Mouse (Mus musculus) lung, postnatal 14 days (tissue): ENCODE results near the gene Rap1b.
A peak's percentile ranks its signal among the peaks of the same experiment; 100 is the strongest.

Source experiments
- DNase-seq: peaks from one replicate; pipeline ENCODE4 v3.0.0; 2021

Rap1b gene

GRCm38 (mm10) chr10:117812501-117812900, 33.3 kb downstream of the Rap1b start:
- no peak for DNase-seq

DNA sequence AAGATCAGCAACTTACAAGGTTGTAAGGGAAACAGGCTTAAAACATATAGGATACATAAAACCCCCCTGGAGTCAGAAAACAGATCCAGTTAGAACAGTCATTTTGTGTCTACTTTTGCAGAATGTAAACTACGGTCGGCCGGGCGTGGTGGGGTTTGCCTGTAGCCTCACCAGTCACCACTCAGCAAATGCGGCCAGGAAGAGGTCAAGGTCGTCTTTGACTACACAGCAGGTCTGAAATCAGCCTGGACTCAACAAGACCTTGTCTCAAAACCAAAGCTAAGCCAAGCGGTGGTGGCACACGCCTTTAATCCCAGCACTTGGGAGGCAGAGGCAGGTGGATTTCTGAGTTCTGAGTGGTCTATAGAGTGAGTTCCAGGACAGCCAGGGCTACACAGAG, 34.3 kb downstream of the Rap1b start:
- DNase-seq = no peak

DNA sequence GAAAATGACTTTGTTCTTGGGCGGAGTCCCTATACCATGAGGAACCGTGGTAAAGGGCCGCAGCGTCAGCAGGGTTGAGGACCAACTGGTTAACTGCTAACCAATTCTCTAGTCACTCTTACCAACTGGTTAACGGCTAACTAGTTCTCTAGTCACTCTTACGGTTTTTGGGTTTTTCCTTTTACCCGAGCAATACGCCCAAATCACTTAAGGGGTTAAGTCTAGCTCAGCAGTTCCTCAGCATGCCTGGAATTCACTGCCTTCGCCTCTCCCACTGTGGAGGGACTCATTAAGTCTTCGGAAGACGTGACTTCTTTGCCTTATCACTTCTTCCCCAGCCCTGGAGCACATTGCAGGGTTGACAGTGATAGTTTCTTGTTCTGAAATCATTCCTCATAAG, 35.3 kb downstream of the Rap1b start:
- DNase-seq = no peak

DNA sequence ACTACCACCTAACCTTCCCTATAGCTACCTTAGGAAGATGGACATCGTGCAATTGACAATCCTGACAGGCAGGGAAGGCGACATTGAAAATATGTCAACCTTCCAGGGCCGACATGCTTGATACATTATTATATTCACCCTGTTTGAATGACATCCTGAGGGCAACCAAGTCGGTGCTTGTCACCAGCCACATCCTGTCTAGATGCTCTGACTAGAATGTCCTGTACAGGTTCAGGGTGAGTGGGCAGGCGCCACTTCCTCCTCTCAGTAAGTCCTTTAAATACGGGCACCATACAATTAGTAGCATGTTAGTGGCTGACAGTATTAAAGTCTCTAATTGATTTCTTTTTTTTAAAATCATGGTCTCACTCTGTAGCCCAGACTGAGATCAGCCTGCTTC, 37.8 kb downstream of the Rap1b start:
- no peak for DNase-seq

DNA sequence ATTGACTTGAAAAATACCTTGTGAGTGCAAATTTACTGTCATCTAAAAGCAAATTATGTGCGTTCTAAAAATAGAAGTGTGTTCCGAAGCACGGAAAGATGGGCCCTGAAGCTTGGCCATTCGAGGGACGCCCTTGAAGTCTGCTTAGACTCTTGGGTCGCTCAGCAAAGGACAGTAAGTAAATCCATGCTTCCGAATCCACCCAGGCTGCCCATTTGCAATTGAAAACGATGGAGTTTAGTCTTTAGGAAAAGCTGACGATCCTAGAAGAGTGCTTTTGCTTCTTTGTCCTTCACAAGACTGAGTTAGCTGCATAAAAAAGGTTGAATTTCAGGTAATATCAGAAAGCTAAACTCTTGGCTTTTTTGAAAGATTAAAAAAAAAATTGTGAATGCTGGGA, 39.9 kb downstream of the Rap1b start:
- DNase-seq = no peak

DNA sequence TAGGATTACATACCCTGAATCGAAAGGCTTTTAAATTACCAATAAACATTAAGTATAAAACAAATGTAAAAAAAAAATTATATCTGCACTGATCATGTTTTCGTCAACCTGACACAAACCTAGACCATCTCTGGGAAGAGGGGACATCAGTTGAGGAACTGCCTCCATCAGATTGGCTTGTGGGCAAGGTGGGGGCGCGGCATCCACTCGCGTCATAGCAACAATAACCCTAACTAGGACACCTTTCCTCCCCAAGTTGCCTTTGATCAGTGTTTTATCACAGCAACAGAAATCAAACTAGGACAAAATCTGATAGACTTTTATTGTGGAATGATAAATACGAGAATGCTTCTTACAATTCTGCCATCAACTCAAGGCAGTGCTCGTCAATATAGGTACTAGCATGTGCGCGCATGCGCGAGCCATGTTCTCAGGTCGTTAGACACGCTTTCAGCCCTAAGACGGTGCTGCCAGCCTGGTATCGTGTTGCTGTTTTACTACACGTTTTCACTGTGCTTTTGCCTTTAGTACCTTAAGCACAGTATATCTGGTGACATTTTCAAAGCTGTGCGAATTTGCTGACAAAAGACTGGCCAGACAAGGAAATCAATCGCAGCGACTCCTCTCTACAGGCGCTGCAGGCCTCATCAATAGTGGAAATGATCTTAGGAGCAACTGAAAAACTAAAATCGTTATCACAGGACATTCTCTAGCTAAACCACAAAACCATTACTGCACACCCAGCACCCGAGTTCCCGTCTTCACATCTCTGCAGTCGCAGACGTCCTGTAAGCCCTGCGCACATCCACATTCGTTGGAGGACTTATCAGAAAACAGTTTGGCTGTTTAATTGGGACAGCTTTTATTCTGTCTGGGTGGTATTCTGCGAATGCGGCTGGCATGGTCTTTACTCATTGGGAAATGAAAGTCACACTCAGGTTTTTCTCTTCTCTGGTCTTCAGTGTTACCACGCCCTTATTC, 41.7 kb downstream of the Rap1b start:
- DNase-seq = no peak

DNA sequence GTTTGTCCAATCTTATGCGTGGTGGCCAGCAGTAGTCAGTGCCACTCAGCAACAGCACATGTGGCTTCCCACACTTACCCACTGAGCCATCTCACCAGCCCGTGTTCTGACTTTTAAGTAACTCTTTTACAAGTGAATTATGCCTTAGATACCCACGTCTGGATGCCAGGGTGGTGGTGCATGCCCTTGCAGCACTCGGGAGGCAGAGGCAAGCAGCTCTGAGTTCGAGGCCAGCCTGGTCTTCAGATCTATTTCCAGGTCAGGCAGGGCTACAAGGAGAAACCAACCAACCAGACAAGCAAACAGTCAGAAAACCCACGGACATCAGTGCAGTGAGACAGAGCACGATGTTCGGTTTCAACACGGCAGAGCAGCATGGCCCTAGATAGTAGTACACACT, 43.9 kb downstream of the Rap1b start:
- no peak for DNase-seq

- DNase-seq = no peak
Observed at GRCm38 (mm10) chr10:117799806-117800205, 46.0 kb downstream of the Rap1b start.

GRCm38 (mm10) chr10:117798436-117799035, 47.3 kb downstream of the Rap1b start:
- no peak for DNase-seq

- DNase-seq = no peak
Observed at GRCm38 (mm10) chr10:117797684-117798083, 48.2 kb downstream of the Rap1b start.

DNA sequence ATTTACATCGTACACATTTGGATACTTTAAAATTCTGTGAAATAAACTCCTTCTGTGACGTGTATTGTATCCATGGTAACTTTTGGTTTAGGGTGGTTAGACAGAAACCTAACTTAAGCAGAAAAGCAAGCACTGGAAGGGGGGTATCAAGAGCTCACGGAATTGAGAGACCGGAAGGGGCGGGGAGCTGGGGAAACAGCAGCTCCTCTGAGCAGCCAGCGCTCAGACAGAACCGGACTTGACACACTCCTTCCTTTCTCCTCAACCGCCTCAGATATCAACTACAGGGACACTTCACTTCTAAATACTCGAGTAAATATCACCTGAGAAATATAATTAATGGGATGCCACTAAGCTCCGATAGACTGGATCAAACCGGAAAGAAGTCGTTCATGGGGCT, 48.7 kb downstream of the Rap1b start:
- DNase-seq = no peak

GRCm38 (mm10) chr10:117796181-117796580, 49.7 kb downstream of the Rap1b start:
- no peak for DNase-seq

DNA sequence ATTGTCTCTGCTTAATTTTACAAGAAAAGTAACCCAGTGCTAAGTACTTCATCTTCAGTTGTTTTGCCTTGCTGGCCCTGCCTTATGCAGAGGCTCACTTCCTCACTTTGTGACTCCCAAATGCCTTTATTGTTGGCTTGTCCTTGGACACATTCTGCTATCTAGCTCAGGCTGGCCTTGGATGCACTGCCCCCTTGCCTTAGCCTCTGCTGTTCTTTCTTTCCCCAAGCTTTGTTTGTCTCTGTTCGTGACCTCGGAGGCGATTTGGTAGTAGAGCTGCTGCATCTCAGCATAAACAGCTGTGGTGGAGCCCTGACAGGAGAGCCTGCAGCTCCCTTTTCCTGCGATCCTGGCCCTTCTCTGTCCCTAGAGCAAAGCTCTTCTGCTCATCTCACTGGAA, 50.6 kb downstream of the Rap1b start:
- no peak for DNase-seq

- DNase-seq = no peak
Observed at GRCm38 (mm10) chr10:117793436-117794030, 52.3 kb downstream of the Rap1b start.

GRCm38 (mm10) chr10:117792141-117793091, 53.4 kb downstream of the Rap1b start, which contains the start of gene Nup107:
Nup107 (minus strand) TSS chr10:117792705.
- DNase-seq = peak; percentile 100

- no peak for DNase-seq
Observed at GRCm38 (mm10) chr10:117791171-117791470, 54.7 kb downstream of the Rap1b start.

- DNase-seq = no peak
Observed at GRCm38 (mm10) chr10:117790421-117791170, 55.2 kb downstream of the Rap1b start.

DNA sequence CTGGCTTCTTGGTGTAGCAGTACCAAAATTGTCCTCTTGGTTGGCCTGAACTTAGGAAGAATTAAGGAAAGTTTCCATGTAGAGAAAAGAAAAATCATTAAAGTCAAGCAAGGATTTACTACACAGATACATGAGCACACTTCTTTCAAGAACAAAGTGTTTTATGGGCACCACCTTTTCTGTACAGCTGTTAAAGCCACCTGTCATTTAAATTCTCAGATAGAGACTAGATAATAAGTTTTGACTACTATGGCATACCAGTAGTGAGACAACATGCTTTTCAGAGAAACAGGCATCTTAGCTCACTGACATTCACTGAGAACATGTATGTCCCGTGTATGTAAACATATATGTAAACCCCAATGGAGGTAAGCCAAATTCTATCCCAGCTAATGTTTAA, 55.8 kb downstream of the Rap1b start:
- DNase-seq = no peak

DNA sequence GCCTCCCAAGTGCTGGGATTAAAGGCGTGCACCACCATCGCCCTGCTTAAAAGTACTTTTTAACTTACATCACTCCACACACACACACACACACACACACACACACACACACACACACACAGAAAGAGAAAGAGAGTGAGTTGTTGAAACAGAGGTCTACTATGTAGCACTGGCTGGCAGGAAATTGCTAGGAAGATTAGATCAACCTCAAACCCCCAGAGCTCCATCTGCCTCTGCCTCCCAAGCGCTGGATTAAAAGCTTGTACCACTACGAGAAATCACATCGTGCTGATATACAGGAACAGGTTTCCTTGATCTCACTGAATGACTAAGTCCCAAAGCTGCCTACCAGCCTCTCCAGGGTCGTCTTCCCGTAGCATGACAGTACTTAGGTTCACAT, 61.2 kb downstream of the Rap1b start:
- DNase-seq = no peak

DNA sequence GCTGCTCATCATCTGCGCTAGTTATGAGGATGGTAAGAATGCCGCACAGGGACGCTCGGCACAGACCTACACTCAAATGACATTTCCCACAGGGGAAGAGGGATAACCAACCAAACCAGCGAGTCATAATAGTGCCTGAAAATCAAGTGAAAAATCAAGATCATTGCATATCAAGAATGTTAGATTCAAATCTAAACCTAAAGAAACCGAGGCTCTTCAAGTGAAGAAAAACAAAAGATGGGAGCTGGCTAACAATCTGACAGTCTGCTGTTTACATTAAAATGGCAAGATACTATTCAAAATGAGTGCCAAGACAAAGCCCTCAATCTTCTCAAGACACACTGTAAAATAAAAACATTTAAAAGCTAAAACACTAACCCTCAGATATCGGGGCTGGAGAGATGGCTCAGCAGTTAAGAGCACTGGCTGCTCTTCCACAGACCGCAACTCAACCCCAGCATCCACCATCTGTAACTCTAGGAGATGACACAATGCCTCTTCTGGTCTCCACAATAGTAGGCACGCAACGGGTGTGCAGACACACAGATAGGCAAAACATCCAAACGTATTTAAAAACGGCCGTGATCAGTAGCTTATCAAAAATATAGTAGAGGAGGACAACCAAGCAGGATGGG, 61.9 kb downstream of the Rap1b start:
- DNase-seq = no peak

GRCm38 (mm10) chr10:117782491-117783260, 63.2 kb downstream of the Rap1b start:
- DNase-seq = no peak
